Mouse (Mus musculus) left cerebral cortex, adult 8-10 months (tissue): Measurements from ENCODE around the gene Rbm39. TPM values are rescaled to one million over a fixed set of nuclear protein-coding genes. Genes with fewer than 3 reads are reported as not detected.
"Not testable (repeated sequence)": the region's sequence is repeated elsewhere in the genome, so short reads cannot be mapped to it uniquely, and the experiment has no call there.

ENCODE experiments used
- DNase-seq, 2 experiments: peaks; one replicate each; pipeline ENCODE4 v3.0.0; 2022; ENCODE audit warnings: low spot score in 2 of 2
- total RNA-seq, 4 experiments: library from RNA; stranded (reverse); gene quantifications; 2 replicates each; pipeline ENCODE4 v1.2.4; 2022

The Rbm39 gene
- 100 to 1,000 TPM; 276 to 295 (median 278) TPM for total RNA-seq

DNA sequence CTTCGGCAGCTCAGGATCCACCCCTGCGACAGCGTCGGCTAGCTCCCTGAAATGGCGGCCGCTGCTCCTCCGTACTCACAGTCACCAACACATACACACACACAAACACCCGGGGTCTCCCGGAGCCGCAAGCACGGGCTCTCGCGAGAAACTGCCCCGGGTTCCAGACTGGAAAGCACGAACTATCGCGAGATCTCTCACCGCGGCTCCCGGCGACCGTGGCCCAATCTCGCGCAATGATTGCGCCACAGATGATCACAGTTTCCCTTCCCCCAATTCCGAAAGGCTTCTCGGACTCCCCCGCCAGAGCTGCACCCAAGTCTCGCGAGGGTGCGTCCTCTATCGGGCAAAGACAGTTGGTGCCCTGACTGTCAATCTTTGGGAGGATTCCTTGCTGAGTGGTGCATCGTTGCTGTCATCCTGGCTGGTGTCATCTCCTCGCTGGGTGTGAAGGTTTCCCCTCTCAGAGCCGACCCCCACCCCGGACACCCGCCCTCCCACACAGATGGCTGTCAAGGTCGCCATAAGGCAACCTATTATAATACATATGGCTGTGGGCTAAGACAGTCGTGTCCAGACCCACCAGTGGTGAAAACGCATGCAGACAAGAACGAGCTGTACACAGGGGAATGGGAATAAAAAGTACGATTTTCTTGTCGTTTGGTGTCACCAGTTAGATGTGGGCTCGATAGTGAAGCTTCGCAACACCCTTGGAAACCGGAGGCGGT is at the start of gene Rbm39:
Gene Rbm39 (minus strand): TSS at position 145 of the 728 bp plus-strand sequence.
- peak; percentile 100 for DNase-seq

DNA sequence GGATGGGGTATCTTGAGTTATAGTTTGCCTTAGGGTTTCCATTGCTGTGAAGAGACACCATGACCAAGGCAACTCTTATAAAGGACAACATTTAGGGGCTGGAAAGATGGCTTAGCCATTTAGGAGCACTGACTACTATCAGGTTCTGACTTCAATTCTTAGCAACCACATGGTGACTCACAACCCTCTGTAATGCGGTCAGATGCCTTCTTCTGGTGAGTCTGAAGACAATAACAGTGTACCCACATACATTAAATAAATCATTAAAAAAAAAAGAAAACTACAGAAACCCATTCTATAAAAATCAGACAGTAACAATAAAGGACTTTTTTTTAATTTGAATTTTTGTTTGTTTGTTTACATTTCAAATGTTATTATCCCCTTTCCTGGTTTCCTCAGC is 49.1 kb upstream of the Rbm39 start:
- no peak for DNase-seq

DNA sequence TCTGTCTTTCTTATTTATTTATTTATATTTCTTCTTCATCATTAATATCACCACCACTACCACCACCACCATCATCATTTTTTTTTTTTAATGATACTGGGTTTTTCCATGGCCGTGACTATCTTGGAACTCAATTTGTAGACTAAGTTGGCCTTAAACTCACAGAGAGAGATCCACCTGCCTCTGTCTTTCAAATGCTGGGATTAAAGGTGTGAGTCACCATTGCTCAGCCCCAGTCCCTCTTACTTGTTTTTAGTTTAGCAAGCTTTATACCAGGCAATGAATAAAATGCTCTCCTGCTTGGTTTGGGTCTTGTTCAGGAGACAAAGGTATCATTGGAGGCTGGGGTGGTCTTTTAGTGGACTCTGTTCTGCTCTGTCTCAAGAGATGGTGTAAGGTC is 47.7 kb upstream of the Rbm39 start:
- no peak for DNase-seq

DNA sequence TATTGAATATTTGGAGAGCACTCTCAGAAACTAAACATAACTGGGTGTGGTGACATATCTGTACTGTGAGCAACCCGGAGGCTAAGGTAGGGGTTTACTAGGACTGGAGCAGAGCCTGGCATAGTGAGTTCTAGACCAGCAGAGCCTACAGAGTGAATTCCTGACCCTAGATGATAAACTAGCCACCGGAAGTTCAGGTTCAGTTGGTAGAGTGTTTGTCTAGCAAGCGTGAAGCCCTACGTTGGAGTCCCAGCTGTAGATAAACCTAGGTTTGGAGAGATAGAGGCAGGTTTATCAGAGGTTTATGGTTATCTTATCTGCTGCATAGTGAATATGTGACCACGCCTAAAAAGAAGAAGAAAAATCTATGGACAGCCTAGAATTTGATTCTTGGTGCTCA is 44.0 kb upstream of the Rbm39 start:
- DNase-seq, result no peak

DNA sequence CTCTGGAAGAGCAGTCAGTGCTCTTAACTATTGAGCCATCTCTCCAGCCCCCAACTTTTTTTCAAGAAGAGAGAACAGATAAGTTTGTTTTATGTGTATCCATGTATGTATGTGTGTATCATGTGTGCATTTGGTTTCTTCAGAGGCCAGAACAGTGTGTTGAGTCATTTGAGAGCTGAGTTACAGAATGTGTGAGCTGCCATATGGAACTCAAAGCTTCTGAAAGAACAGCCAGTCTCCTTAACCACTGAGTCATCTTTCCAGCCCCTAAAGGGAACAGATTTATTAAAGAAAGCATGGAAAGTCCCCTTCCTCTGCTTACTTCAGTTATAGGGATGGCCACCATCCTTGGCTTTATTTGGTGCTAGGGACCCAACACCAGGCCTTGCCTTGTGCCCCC is 42.1 kb upstream of the Rbm39 start:
- DNase-seq, result no peak

DNA sequence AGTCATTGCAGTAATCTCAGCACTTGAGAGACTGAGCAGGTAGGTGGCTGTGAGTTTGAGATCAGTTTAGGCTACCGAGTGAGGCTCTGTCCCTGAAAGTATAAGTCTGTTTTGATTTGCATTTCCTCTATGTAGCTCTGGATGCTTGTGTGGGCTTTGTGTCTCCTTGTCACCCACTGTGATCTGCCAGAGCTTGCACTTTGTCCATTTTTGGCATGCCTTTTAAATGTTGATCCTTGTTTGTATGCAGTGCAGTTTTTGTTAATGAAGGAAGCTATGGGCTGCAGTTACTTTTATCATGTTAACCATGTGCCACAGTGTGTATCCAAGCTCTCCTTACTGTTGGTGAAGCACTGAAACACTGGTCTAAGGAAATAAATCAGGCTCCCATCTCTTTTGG is 37.7 kb upstream of the Rbm39 start:
- DNase-seq, result no peak

DNA sequence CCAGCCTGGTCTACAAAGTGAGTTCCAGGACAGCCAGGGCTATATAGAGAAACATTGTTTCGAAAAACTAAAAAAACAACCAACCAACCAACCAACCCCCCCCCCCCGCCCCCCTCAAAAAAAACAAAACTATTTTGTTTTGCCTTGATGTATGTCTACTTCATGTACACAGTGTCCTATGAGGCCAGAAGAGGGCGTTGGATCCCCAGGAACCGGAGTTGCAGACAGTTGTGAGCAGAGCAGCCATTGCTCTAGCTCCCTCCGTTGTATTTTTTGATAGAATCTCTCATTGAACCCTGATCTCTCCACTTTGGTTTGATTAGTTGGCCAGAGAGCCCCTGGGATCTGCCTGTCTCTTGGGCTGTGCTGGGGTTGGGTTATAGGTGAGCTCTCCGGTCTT is 23.9 kb upstream of the Rbm39 start:
- no peak for DNase-seq

DNA sequence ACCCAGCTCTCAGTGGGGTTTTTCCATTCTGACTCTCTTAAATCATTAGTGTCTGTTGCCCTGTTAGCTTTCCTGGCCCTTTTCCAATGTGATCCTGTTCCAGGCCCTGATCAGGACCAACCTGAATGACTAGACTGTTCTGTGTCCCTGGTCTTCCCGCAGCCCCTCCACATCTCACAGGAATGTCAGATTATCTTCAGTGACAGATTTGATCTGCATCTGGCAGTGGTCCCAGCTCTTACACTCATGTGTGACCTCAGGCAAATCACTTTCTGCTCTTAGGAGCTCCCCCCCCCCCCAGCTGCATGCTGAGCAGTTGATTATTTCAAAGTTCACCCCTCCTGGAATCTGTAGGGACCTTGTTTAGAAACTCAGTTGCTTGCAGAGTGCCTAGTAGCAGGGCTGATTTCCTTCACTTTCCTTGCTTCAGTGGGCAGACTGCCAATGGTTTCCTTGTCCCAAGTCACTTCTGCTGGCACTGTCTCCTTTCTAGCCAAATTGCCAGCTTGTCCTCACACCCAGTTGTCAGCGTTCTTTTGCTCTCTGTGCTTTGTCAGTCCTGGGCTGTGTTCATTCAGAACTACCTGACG is 22.9 kb upstream of the Rbm39 start:
- DNase-seq, result peak in 1 of 2 experiments; percentile 31

DNA sequence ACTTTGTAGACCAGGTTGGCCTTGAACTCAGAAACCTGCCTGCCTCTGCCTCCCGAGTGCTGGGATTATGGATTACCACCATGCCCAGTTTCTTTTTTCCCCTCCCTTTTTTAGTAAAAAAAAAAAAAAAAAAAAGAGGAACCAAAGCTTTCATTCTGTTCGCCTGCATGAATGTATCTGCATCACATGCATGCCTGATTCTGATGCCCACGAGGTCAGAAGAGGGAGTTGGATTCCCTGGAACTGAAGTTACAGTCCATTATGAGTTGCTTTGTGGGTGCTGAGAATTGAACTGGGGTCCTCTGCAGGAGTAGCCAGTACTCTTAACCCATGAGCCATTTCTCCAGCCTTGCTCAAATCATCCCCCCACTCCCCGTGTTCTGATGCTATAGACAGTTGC is 21.4 kb upstream of the Rbm39 start:
- DNase-seq, result no peak

DNA sequence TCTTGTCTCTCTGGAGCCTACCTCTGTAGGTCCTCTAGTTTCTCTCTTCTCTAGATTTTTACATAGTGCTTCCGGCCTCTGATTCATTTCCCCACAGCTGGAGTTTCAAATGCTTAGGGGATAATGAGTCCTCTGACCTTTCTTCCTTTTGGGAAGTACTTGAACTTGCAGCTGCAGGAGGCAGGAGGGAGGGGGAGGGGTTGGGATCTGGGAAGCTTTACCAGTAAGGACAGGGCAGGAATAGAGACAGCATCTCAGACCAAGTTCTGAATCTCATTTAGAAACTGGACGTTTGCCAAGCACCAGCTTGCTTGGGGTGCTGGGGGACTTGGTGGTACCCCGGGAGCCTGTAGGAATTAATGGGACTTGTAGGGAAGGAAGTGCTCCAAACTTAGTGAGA is 19.9 kb upstream of the Rbm39 start:
- DNase-seq, result no peak

DNA sequence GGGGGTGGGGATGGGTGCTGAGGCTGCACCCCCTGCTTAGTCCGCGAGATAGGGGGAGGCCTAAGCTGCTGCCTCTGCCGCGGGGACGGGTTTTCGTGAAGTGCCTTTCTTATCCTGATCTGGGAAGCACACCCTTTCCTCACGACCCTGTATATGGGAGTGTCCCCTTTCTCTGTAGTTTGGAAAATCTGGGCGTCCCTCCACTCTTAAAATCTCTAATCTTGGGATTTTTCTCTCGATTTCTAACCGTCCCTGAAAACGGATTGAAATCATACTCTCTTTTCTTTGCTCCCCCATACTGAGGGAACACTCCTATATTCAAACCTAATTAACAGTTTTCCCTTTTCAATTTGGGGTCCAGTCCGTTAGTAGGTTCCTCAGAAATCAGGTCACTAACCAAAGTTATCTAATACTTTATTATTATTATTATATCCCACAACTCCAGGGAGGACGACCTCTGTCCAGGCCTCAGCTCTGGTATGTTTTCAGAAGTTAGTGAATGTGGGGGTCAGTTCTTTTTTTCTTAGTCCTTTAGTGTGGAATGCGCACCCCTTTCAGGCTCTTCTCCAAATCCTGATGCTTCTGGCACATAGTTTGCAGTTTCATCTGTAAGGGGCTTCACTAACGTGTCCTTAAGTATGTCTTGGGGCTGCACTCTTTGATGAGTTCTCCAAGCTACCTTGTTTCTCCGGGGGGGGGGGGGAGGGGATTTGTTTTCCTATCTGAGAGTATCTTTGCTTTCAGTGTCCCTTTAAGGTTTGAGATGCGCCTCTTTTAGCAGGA is 17.3 kb upstream of the Rbm39 start:
- DNase-seq, result no peak

DNA sequence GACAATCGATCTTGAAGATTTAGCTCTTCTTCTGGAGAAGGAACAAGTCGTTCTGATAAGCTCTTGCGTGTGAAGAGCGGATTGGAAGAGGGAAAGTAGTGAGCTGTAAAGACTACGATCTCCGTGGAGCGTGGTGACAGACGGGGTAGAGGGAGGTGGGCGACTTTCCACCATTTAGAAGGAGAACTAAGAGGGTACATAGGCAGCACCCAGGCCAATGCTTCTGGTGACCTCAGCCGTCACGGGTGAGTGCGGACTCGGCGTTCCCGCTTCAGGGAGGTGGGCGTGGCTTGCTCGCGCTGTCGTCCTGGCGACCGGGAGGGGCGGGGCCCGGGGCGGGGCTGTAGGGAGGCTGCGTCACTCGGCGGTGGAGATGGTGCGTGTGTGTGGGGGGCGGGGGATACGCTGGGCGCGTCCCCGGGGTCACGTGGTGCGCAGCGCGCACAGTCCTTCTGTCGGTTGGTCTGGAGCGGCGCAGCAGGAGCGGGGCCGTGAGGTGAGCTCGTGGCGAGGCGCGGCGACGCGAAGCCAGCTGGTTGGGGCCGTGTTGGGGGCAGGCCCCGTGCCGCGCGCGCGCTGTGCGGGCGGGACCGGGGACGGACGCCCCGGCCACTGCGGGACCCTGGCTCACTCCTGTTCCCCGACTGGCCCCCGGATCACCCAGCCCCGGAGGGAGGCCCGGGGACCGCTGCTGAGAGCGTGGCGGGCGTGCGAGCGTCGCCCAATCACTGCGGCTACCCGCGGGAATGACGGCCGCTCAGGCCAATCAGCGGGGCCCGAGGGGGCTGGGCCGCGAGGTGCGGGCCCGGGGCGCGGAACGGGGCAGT is 16.5 kb upstream of the Rbm39 start, which contains the start of gene Phf20:
Gene Phf20 (plus strand): TSS at position 165 of the 827 bp plus-strand sequence.
- peak; percentile 91 to 98 for DNase-seq

DNA sequence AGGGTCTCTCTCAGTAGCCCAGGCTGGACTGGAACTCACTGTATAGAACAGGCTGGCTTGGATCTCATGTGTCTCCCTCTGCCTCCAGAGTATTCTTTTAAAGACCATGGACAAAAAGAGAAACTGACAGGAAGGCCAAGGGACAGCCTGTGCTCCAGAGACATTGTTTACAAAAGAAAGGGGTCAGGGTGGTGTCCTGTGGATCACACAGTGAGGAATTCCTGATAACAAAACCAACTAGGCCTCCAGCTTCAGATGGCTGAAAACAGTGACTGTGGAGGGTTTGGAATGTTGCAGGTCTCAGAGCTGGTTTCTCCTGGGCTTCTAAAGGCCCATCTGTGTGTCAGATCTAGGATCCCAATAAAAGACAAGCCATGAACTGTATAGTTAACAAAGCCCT is 14.5 kb upstream of the Rbm39 start:
- no peak for DNase-seq

DNA sequence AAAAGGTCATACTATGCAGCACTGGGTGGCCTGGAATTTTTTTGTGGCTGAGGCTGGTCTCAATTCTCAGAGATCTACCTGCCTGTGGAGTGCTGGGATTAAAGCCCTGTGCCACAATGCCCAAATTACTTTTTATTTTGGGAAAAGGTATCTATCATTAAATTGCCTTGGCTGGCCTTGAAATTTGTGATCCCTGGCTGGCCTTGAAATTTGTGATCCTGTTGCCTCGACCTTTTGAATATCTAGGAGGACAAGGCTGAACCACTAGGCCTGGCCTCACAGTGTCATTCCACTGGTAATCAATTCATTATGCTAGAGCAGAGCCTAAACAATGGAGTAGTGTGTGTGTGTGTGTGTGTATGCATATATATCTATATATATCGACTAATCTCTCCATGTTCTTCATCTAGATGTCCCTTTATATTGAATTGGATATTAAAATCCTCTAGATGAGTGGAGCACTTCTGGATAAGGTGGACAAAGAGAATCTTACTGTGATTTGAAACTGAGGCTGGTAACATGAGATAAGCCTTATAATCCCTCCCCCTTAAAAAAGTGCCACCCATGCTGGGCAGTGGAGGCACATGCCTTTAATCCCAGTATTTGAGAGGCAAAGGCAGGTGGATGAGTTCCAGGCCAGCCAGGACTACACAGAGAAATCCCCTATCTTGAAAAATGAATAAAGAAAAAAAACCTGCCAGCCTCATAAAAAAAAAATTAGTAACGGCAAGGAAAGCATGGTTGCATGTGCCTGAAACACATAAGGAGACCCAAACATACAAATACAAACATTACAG is 13.2 kb upstream of the Rbm39 start:
- no peak for DNase-seq

DNA sequence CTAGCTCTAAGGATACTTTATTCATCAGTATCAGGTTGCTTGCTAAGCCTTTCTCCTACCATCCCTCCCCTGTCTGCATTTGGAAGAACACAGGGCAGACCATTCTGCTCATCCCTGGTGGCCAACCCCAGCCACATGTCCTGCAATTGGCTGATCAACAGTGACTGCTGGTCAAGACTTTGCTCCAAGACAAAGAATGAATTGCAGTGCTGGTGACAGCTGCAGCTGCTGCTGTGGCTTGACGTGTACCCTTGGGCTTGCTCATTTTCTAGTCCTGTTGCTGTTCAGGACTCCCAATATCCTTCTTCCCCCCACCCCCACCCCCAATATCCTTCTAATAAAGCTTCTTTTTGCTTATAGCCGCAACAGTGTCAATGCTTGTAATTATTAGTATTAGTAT is 12.0 kb upstream of the Rbm39 start:
- DNase-seq, result no peak

DNA sequence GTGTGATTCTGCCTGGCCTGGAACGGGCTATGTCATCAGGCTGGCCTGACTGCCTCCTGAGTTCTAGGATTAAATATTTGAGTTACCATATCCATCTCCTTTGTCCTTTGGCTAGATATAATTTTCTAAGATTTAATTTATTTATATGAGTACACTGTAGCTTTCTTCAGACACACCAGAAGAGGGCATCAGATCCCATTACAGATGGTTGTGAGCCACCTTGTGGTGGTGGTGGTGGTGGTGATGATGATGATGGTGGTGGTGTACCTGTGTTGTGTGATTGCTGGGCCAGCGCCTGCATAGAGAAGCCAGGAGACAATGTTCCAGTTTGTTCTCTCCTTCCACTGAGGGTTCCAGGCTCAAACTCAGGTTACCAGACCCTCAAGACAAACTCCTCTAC is 11.5 kb upstream of the Rbm39 start:
- no peak for DNase-seq

DNA sequence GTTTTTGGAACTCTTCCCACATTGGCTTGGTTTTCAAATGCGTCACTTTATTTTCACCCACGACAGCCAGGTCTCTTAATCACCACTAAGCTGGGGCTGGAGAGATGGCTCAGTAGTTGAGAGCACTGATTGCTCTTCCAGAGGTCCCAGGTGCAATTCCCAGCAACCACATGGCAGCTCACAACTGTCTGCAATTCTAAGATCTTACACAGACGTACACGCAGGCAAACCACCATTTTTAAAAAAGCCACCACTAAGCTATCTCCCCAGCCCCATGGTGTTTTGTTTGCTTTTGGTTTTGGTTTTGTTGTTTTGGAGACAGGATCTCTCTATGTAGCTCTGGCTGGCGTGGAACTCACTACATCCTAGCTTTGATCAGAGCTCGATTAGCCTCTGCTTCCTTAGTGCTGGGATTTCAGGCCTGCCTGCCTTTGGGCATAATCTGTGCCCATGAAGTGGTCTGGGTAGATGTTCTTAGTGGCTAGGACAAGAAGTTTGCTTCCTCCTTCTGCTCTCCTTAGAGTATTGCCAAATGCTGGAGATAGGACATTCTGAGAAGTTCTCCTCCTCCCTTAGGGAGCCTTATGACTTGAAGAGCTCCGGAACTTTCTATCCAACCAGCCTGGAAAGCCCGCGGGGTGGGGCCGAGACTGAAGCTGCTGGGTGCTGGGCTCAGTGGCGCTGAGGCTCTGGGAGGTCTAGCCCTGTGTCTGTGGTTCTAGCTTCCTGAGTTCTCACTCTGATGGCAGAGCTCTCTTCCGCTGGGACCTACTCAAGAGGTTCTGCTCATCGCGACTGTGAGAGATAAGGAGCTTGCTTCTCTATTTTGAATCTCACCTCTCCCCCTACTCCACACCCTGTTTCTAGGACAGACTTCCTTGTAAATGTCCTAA is 10.2 kb upstream of the Rbm39 start:
- no peak for DNase-seq

DNA sequence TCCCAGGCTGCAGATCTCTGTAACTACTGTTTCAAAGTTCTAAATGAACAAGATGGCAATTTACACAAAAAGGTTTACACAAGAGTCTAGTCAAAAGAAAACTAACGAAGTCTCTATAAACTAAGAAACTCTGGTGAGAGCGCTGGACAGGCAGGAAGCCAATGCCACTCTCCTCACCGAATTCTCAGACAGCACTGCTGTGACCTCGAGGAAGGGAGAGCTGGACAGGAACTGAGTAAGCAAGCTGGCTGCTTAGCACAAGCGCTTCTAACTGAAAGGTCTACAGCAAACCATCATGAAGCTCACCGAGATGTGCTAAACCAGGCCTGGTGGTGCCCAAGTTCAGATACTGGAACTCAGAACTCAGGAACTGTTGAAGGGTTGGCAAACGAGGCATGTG is 9.2 kb upstream of the Rbm39 start:
- DNase-seq, result not testable (repeated sequence)

DNA sequence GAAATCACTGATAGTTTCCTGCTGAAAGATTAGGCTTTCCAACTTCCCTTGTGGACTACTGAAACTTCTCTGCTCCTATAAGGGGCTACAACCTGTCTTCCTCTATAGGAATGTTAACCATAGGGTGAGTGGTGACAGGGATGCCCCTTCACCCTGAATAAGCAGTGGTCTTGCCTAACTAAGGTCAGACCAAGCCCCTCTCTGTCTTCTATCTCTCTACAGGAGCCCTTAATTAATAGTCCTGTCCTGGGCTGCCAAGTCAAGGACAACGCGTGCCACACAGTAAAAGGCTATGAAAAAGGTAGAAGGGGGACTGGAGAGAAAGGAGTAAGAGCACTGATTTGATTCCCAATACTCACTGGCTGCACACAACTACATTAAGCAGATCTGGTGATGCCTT is 1.6 kb upstream of the Rbm39 start:
- no peak for DNase-seq
